Mouse (Mus musculus) ES-E14 (cell line): Measurements from ENCODE around the gene Hephl1.

Experiments used
- CHD2 ChIP-seq: IDR thresholded peaks from 2 replicates; pipeline ENCODE4 v1.6.1; 2014; ENCODE audit warnings: mild to moderate bottlenecking, low read depth, low read length, inconsistent platforms
- HCFC1 ChIP-seq: IDR thresholded peaks from 2 replicates; pipeline ENCODE4 v1.6.1; 2012; ENCODE audit warnings: low read length, inconsistent platforms, borderline replicate concordance; ENCODE audit not compliant: insufficient read depth
- MAFK ChIP-seq: IDR thresholded peaks from 2 replicates; pipeline ENCODE4 v1.6.1; 2014; ENCODE audit warnings: mild to moderate bottlenecking, low read depth, low read length, inconsistent platforms; ENCODE audit not compliant: insufficient read depth
- ZNF384 ChIP-seq: IDR thresholded peaks from 2 replicates; pipeline ENCODE4 v1.6.1; 2012; ENCODE audit warnings: low read depth, low read length, inconsistent platforms

DNA sequence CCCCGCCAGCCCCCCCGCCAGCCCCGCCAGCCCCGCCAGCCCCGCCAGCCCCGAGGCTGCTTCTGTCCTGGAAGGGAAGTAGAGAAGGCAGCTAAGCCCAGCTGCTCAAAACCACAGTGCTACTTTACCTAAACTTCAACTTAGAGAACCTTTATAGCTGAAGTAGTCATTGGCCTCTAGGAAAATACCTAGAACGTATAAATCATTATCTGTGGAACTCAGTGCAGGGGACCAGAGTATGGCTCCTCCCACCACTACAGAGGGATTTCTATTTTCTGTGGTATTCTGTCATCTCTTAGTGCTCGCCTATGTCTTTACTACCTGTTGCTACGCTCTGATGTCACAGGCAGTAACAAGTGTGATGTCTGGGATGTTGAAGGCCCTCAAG, 107.6 kb downstream of the Hephl1 start:
- TF ChIP-seq CHD2: no peak
- no peak for TF ChIP-seq ZNF384
- no peak for TF ChIP-seq HCFC1
- TF ChIP-seq MAFK: no peak
